Mouse (Mus musculus): ENCODE data around the gene Wdr13.
A peak's percentile ranks its signal among the peaks of the same experiment; 100 is the strongest.
"Not testable (repeated sequence)": the region's sequence is repeated elsewhere in the genome, so short reads cannot be mapped to it uniquely, and the experiment has no call there.

The Wdr13 gene

GRCm38 (mm10) chrX:8105019-8105418, 27.7 kb downstream of the Wdr13 start:
- DNase-seq (ENCODE audit: low spot score in 2 of 2): no peak

GRCm38 (mm10) chrX:8102213-8102668, 30.5 kb downstream of the Wdr13 start:
- peak in 1 of 2 experiments; percentile 33 for DNase-seq (ENCODE audit: low spot score in 2 of 2)

- no peak for DNase-seq (ENCODE audit: low spot score in 2 of 2)
Measured at GRCm38 (mm10) chrX:8101017-8101416, 31.7 kb downstream of the Wdr13 start.

GRCm38 (mm10) chrX:8099435-8099834, 33.3 kb downstream of the Wdr13 start:
- no peak for DNase-seq (ENCODE audit: low spot score in 2 of 2)

GRCm38 (mm10) chrX:8096787-8097242, 35.9 kb downstream of the Wdr13 start:
- peak; percentile 88 to 97 for DNase-seq (ENCODE audit: low spot score in 2 of 2)

- DNase-seq (ENCODE audit: low spot score in 2 of 2): peak; percentile 79 to 83
Measured at GRCm38 (mm10) chrX:8096068-8096786, 36.5 kb downstream of the Wdr13 start.

- no peak for DNase-seq (ENCODE audit: low spot score in 2 of 2)
Measured at GRCm38 (mm10) chrX:8095546-8095945, 37.1 kb downstream of the Wdr13 start.

- not testable (repeated sequence) for DNase-seq (ENCODE audit: low spot score in 2 of 2)
Measured at GRCm38 (mm10) chrX:8090954-8091347, 41.7 kb downstream of the Wdr13 start.

- DNase-seq (ENCODE audit: low spot score in 2 of 2): peak; percentile 31 to 56
Measured at GRCm38 (mm10) chrX:8090346-8090953, 42.2 kb downstream of the Wdr13 start, which contains the start of gene Was. TSS of gene Was (minus strand) at chrX:8090498.

GRCm38 (mm10) chrX:8089746-8090145, 42.9 kb downstream of the Wdr13 start:
- DNase-seq (ENCODE audit: low spot score in 2 of 2): no peak

- DNase-seq (ENCODE audit: low spot score in 2 of 2): no peak
Measured at GRCm38 (mm10) chrX:8085611-8086010, 47.1 kb downstream of the Wdr13 start.

GRCm38 (mm10) chrX:8084771-8085259, 47.9 kb downstream of the Wdr13 start:
- DNase-seq (ENCODE audit: low spot score in 2 of 2): no peak

- DNase-seq (ENCODE audit: low spot score in 2 of 2): no peak
Measured at GRCm38 (mm10) chrX:8075104-8075503, 57.6 kb downstream of the Wdr13 start.

- DNase-seq (ENCODE audit: low spot score in 2 of 2): peak; percentile 81 to 93
Measured at GRCm38 (mm10) chrX:8074430-8075014, 58.2 kb downstream of the Wdr13 start, which contains the start of gene Suv39h1. TSS of gene Suv39h1 (minus strand) at chrX:8074760.

- peak; percentile 35 to 39 for DNase-seq (ENCODE audit: low spot score in 2 of 2)
Measured at GRCm38 (mm10) chrX:8073881-8074429, 58.7 kb downstream of the Wdr13 start.
